Mouse (Mus musculus) heart, embryonic 12.5 days (tissue): Measurements from ENCODE around the gene Kif26a. TPM values are rescaled to one million over a fixed set of nuclear protein-coding genes. Genes with fewer than 3 reads are reported as not detected.

Experiments used
- ATAC-seq: fragments of 200-750 bp; cut with Nextera tagmentation; 2 replicates; pipeline ENCODE4 v1.8.0; 2017; ENCODE audit warnings: moderate TSS enrichment, moderate library complexity; ENCODE audit not compliant: insufficient number of reproducible peaks, low FRiP score
- H3K27ac ChIP-seq: fragments of 300-500 bp; sonication (generic); 2 replicates; pipeline ENCODE4 v1.5.1; 2016; ENCODE audit warnings: mild to moderate bottlenecking, moderate library complexity; ENCODE audit not compliant: poor library complexity, severe bottlenecking
- H3K27me3 ChIP-seq: fragments of 300-500 bp; sonication (generic); replicated peaks from 2 replicates; pipeline ENCODE4 v1.6.1; 2016; ENCODE audit warnings: mild to moderate bottlenecking, moderate library complexity
- H3K36me3 ChIP-seq: fragments of 300-500 bp; sonication (generic); 2 replicates; pipeline ENCODE4 v1.6.1; 2016; ENCODE audit warnings: mild to moderate bottlenecking, moderate library complexity
- H3K4me1 ChIP-seq: fragments of 300-500 bp; sonication (generic); replicated peaks from 2 replicates; pipeline ENCODE4 v1.6.1; 2016; ENCODE audit warnings: mild to moderate bottlenecking
- H3K4me2 ChIP-seq: fragments of 300-500 bp; sonication (generic); 2 replicates; pipeline ENCODE4 v1.6.1; 2016; ENCODE audit warnings: mild to moderate bottlenecking, moderate library complexity
- H3K4me3 ChIP-seq: fragments of 300-500 bp; sonication (generic); 2 replicates; pipeline ENCODE4 v1.5.1; 2016; ENCODE audit warnings: mild to moderate bottlenecking
- H3K9ac ChIP-seq: fragments of 300-500 bp; sonication (generic); 2 replicates; pipeline ENCODE4 v1.6.1; 2016; ENCODE audit warnings: mild to moderate bottlenecking, moderate library complexity
- H3K9me3 ChIP-seq: fragments of 300-500 bp; sonication (generic); replicated peaks from 2 replicates; pipeline ENCODE4 v1.6.1; 2016; ENCODE audit warnings: mild to moderate bottlenecking, moderate library complexity
- WGBS: fragments of 180-500 bp; shearing (Covaris S2); methylation state at CpG from one replicate; pipeline ENCODE4 v1.1.7; 2016; 5-methylcytosine and 5-hydroxymethylcytosine counted together
- polyA plus RNA-seq: library from polyadenylated mRNA; unstranded; fragments of >200 nt; fragmentation: Nextera tagmentation; extraction: Ambion mirVana; gene quantifications from 2 replicates; pipeline ENCODE4 v1.2.1, GENCODE M21; 2016

Gene Kif26a
- polyA plus RNA-seq, 1 experiment from 2014 or later = 2.7 TPM

- ATAC-seq = peak; percentile 34; the same call in 1 of the 2 replicates
- Histone ChIP-seq H3K4me2 (no peak overlapping the region), H3K4me1 (peaks cover 34% of the 10 kb centered on the region), H3K9me3 (no peaks in the 10 kb centered on the region), H3K4me3 (no peak overlapping the region), H3K27me3 (no peaks in the 10 kb centered on the region; the same call in 1 of the 2 replicates), H3K27ac (no peak overlapping the region), H3K36me3 (peaks cover 8% of the 10 kb centered on the region), H3K9ac (no peak overlapping the region)
- WGBS = 57% methylated on average over 5 of the region's 5 CpGs
Observed at GRCm38 (mm10) chr12:112169240-112169639, 23.2 kb downstream of the Kif26a start.

- no peaks in the 10 kb centered on the region; the same call in 1 of the 2 replicates for H3K27me3 ChIP-seq
- peaks cover 22% of the 10 kb centered on the region; the same call in 1 of the 2 replicates for H3K4me1 ChIP-seq
- no peak overlapping the region for H3K27ac ChIP-seq
- H3K9me3 ChIP-seq = no peaks in the 10 kb centered on the region
- no peak overlapping the region for H3K9ac ChIP-seq
- peaks cover 24% of the 10 kb centered on the region for H3K36me3 ChIP-seq
- H3K4me2 ChIP-seq = no peak overlapping the region
- no peak for ATAC-seq
- H3K4me3 ChIP-seq = no peak overlapping the region
- 41% methylated on average over 20 of the region's 20 CpGs for WGBS
Observed at GRCm38 (mm10) chr12:112170671-112171574, 24.9 kb downstream of the Kif26a start.

- H3K4me3 ChIP-seq = no peak overlapping the region
- H3K4me1 ChIP-seq = peaks cover 22% of the 10 kb centered on the region; the same call in 1 of the 2 replicates
- ATAC-seq = no peak
- H3K27ac ChIP-seq = no peak overlapping the region
- H3K36me3 ChIP-seq = peaks cover 29% of the 10 kb centered on the region
- 83% methylated on average over 1 of the region's 1 CpGs for WGBS
- no peak overlapping the region for H3K9ac ChIP-seq
- no peak overlapping the region for H3K4me2 ChIP-seq
- H3K9me3 ChIP-seq = no peaks in the 10 kb centered on the region
- H3K27me3 ChIP-seq = no peaks in the 10 kb centered on the region; the same call in 1 of the 2 replicates
Observed at GRCm38 (mm10) chr12:112171657-112172056, 25.6 kb downstream of the Kif26a start.

GRCm38 (mm10) chr12:112172214-112172613 is 26.2 kb downstream of the Kif26a start:
- Histone ChIP-seq H3K4me2 (no peak overlapping the region), H3K4me3 (no peak overlapping the region), H3K9ac (no peak overlapping the region), H3K27me3 (no peaks in the 10 kb centered on the region; the same call in 1 of the 2 replicates), H3K4me1 (peaks cover 21% of the 10 kb centered on the region; the same call in 1 of the 2 replicates), H3K27ac (no peak overlapping the region), H3K36me3 (peaks cover 34% of the 10 kb centered on the region), H3K9me3 (no peaks in the 10 kb centered on the region)
- 81% methylated on average over 8 of the region's 8 CpGs for WGBS
- no peak for ATAC-seq

GRCm38 (mm10) chr12:112177679-112178078 is 31.7 kb downstream of the Kif26a start:
- Histone ChIP-seq H3K4me3 (no peak overlapping the region), H3K36me3 (peaks cover 56% of the 10 kb centered on the region), H3K27me3 (no peaks in the 10 kb centered on the region), H3K27ac (no peak overlapping the region), H3K4me1 (peaks cover 25% of the 10 kb centered on the region), H3K9me3 (no peaks in the 10 kb centered on the region), H3K4me2 (no peak overlapping the region), H3K9ac (no peak overlapping the region)
- ATAC-seq = no peak
- whole genome bisulfite sequencing = 92% methylated on average over 19 of the region's 19 CpGs

- Histone ChIP-seq H3K9ac (no peak overlapping the region), H3K36me3 (peaks cover 44% of the 10 kb centered on the region), H3K4me2 (no peak overlapping the region), H3K27me3 (no peaks in the 10 kb centered on the region), H3K4me1 (peaks cover 41% of the 10 kb centered on the region), H3K27ac (no peak overlapping the region), H3K9me3 (no peaks in the 10 kb centered on the region), H3K4me3 (no peak overlapping the region)
- no peak for ATAC-seq
- WGBS = 86% methylated on average over 13 of the region's 13 CpGs
Observed at GRCm38 (mm10) chr12:112179687-112180086, 33.7 kb downstream of the Kif26a start.

GRCm38 (mm10) chr12:112181921-112182608 is 36.1 kb downstream of the Kif26a start:
- peaks cover 42% of the 10 kb centered on the region for H3K4me1 ChIP-seq
- H3K36me3 ChIP-seq = peaks cover 24% of the 10 kb centered on the region
- ATAC-seq = no peak
- H3K4me3 ChIP-seq = no peak overlapping the region
- no peaks in the 10 kb centered on the region for H3K27me3 ChIP-seq
- H3K9ac ChIP-seq = no peak overlapping the region
- no peaks in the 10 kb centered on the region for H3K9me3 ChIP-seq
- 45% methylated on average over 7 of the region's 7 CpGs for WGBS
- H3K4me2 ChIP-seq = no peak overlapping the region
- H3K27ac ChIP-seq = no peak overlapping the region

- 43% methylated on average over 7 of the region's 7 CpGs for WGBS
Observed at GRCm38 (mm10) chr12:112182609-112182955, 36.6 kb downstream of the Kif26a start.

GRCm38 (mm10) chr12:112183675-112184074 is 37.7 kb downstream of the Kif26a start:
- H3K36me3 ChIP-seq = peaks cover 10% of the 10 kb centered on the region
- no peak overlapping the region for H3K4me3 ChIP-seq
- no peak overlapping the region for H3K4me2 ChIP-seq
- no peak overlapping the region for H3K9ac ChIP-seq
- H3K9me3 ChIP-seq = no peaks in the 10 kb centered on the region
- H3K27me3 ChIP-seq = no peaks in the 10 kb centered on the region
- ATAC-seq = no peak
- 74% methylated on average over 6 of the region's 6 CpGs for WGBS
- peaks cover 42% of the 10 kb centered on the region for H3K4me1 ChIP-seq
- peak overlapping the region; percentile 81 for H3K27ac ChIP-seq

More at GRCm38 (mm10) chr12:112182609-112182955, 36.6 kb downstream of the Kif26a start:
- Histone ChIP-seq H3K4me2 (no peak overlapping the region), H3K27me3 (no peaks in the 10 kb centered on the region), H3K4me3 (no peak overlapping the region), H3K9ac (no peak overlapping the region), H3K4me1 (peaks cover 42% of the 10 kb centered on the region), H3K9me3 (no peaks in the 10 kb centered on the region), H3K27ac (no peak overlapping the region), H3K36me3 (peaks cover 19% of the 10 kb centered on the region)
- ATAC-seq = no peak

GRCm38 (mm10) chr12:112184390-112184789 is 38.4 kb downstream of the Kif26a start:
- no peak overlapping the region for H3K4me2 ChIP-seq
- H3K27me3 ChIP-seq = 0 out of 2 replicates have a peak, but pooled peaks cover 1% of the 10 kb centered on the region
- ATAC-seq = peak; percentile 75
- H3K9me3 ChIP-seq = no peaks in the 10 kb centered on the region
- WGBS = 37% methylated on average over 3 of the region's 3 CpGs
- H3K36me3 ChIP-seq = peaks cover 6% of the 10 kb centered on the region
- peaks cover 42% of the 10 kb centered on the region for H3K4me1 ChIP-seq
- H3K9ac ChIP-seq = 0 out of 2 replicates have a peak overlapping the region, but pooled peaks have one; percentile 31
- H3K4me3 ChIP-seq = no peak overlapping the region
- peak overlapping the region; percentile 81 for H3K27ac ChIP-seq

GRCm38 (mm10) chr12:112186899-112187298 is 40.9 kb downstream of the Kif26a start:
- Histone ChIP-seq H3K4me1 (peaks cover 25% of the 10 kb centered on the region), H3K4me3 (no peak overlapping the region), H3K27ac (no peak overlapping the region), H3K4me2 (no peak overlapping the region), H3K36me3 (no peaks in the 10 kb centered on the region), H3K27me3 (peaks cover 10% of the 10 kb centered on the region; the same call in 1 of the 2 replicates), H3K9me3 (no peaks in the 10 kb centered on the region), H3K9ac (no peak overlapping the region)
- WGBS = 81% methylated on average over 6 of the region's 6 CpGs
- no peak for ATAC-seq
